Mouse (Mus musculus): ENCODE measurements around the gene Cpm. TPM values are rescaled to one million over a fixed set of nuclear protein-coding genes. Genes with fewer than 3 reads are reported as not detected.
"Not testable (repeated sequence)": the region's sequence is repeated elsewhere in the genome, so short reads cannot be mapped to it uniquely, and the experiment has no call there.

Gene Cpm
- polyA plus RNA-seq (2017; shearing (Covaris generic)), result 10 to 100 TPM; 14.5 to 29.9 (median 27.1) TPM

DNA sequence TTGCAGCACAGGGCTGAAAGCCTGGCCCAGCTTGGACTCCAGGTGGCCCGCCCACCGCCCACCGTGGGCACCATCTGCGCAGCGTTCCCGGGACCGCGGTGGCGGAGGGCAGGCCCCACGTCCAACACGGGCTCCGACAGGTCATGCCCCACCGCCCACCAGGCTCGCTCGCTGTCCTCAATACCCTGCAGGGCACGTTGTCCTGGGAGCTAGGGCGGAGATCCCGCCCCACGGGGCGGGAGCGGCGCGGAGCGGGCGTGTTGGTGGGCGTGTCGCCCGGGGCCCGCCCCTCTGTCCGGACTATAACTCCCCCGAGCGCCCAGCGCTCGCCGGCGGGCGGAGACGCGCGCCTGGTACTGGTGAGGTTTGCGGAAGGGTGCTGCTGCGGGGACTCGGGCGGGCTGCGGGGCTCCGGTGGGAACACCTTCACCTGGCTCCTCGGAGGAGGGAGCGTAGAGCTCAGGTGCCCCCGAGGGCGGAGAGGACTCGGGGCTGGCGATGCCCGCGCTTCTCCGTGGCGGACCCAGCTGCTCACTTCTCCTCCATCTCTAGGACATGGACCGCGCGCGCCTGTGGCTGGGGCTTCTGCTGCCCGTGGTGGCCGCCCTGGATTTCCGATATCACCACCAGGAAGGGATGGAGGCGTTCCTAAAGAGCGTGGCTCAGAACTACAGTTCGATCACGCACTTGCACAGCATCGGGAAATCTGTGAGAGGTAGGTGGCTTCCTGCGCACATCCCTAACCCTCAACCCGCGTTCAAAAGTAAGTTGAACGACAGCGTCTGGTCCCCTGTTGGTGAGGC lies at the start of gene Cpm:
Cpm (plus strand) TSS at position 332 of the 803 bp plus-strand sequence.
- ATAC-seq, result peak; percentile 61

DNA sequence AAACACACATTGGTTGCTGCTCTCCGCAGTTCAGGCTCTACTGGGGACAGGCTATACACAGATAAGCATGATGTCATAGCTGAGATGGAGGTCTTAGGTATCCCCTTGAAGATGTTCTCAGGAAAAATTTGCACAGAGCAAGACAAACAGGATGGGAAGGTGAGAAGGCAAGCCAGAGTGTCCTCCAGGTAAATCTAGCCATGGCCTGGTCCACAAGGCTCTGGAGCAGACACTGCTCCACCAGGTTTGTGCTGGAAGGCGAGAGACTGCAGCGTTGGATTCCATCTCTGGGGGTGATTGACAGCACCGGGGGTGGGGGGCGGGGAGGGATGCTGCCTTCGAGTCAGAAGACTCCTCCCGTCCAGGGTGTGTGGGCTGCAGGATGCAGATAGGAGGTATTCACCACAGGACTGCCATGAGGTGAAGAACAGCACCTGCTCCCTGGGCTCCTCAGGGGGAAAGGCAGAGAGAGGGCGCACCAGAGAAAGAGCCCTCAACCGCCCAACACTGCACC lies 49.5 kb upstream of the Cpm start:
- ATAC-seq, result no peak

DNA sequence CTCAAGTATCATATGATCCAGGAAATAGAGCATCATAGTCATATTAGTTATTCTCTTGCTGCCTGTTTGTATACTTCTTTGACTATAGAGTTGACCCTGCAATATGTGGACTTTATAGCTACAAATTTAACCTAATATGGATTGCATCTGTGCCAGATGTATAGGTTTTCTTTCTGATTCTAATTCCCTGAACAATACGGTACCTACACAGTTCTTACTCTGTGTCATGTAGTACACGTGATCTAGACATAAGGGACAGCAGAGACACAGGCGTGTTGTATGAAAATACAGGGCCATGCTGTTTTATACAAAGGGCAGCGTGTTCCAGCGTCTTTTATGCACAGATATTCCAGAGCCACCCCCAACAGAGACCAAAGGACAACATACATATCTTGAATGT lies 48.9 kb upstream of the Cpm start:
- no peak for ATAC-seq

DNA sequence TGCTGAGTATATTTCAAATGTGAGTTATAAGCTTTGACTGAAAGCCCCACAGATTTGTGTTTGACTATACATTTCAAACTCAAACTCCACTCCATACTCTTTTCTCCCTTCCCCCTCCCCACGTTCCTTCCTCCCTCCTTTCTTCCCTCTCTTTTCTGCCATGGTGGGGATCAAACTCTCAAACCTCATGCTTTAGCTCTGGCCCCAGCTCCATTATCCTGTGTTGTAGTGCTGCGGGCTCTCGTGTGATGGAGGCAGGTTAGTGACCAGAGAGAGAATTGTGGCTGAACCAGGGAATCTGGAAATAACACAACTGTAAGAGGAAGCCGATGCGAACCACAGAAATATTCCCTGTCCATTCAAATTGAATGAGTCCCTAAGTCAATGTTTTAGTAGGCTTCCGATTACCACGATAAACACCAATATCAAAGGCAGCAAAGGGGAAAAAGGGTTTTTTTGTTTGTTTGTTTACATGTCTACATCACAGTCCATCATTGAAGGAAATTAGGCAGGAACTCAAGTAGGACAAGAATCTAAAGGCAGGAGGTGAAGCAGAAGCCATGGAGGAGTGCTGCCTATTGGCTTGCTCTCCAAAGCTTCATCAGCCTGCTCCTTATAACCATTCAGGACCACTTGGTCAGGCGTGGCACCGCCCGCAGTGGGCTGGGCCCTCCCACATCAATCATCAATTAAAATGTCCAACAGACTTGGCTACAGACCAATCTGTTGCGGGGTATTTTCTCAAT lies 48.1 kb upstream of the Cpm start:
- ATAC-seq, result no peak

DNA sequence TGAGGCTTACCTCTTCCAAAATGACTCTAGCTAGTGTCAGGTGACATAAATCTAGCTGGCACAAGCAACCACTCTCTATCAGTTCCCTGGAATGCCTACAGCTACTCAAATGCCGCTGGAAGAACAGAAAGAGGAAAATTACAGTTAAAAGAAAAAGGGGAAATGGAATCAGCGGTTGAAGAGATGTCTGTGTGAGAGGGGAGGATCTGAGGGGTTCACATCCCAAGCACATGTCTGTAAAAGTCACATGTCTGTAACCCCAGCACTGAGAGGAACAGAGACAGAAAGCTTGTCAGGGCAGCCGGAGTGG lies 47.6 kb upstream of the Cpm start:
- no peak for ATAC-seq

DNA sequence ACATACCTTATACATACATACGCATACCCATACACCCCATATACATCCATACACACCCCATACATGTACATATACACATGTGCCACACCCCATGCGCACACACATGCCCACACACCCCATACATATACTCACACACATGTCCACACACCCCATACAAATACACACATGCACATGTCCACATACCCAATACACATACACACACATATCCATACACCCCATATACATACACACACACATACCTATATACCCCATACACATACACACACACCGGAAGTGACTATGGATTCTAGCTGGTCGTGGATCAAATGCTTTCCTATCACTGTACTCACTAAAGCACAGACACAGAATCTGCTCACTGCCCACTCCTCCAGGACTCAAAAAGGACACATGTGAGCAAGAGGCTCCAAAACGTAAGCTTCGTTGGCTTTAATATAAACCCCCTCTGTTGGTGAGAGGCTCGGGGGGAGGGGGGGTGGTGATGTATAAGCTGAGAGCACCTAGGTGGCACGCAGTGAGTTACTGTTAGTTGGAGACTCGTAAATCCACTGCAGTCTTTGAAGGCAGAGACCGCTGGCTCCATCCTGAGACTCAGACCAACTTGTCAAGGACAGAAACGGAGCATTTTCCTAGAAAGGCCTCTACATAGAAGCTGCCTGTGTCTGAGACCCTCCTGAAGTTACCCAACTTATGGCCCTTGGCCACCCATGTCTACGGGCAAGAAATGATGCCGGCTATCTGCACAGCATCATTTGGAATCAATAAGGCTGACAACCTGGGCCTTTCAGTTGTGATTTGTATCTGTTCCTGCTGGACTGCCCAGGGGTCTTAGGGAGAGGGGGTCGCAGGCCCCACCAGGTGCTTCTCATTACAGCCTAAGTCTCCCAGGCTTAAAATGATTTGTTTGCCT lies 45.9 kb upstream of the Cpm start:
- ATAC-seq, result no peak

DNA sequence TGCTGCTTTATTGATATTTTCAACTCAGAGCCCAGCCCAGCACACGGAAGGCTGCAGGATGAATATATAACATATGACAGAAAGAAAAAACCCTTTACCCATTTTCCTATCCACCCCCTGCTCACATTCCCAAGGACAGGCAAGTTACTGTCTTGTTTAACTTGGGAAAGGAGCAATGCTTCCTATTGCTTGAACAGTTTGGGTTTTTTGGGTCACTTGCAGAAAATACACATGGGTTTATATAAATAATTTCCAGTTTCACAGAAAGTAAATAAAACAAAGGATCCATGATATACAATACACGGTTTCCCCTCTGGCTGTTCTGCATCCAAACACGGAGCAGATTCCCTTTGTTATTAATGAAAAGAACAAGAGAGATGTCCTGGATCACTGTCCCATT lies 45.2 kb upstream of the Cpm start:
- ATAC-seq, result no peak

DNA sequence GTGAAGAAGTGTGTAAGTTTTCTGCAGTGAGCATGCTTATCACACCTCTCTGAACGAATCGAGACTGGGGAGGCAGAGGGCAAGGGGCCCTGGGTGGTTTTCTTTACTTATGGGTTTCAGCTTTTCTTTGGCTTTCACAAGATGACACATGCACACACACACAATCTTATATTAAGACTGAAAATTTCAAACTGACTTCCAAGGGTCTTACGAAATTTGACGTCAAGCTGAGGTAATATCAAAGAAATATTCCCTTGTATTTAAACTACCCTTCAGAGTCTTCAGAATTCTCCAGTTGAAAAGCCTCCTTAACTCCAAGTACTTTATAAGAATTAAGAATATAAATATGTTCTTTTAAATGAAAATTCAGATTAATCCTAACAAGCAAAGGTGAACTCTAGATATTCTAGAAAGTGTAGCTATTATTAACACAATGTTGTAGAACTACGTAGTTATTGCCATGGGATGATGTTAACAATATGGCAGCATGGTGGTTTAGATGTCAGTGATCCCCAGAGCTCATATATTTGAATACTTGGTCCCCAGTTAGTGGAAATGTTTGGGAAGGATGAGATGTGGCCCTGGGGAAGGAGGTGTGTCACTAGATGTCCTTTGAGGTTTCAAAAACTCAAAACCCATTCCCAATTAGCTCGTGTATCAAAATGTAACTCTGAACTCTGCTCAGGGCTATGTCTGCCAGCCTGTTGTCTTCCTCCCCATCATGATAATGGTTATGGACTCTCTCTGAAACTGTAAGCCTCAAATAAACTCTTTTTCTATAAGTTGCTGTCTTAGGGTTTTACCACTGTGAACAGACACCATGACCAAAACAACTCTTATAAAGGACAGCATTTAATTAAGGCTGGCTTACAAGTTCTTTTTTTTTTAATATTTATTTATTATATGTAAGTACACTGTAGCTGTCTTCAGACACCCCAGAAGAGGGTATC lies 44.5 kb upstream of the Cpm start:
- ATAC-seq, result no peak

DNA sequence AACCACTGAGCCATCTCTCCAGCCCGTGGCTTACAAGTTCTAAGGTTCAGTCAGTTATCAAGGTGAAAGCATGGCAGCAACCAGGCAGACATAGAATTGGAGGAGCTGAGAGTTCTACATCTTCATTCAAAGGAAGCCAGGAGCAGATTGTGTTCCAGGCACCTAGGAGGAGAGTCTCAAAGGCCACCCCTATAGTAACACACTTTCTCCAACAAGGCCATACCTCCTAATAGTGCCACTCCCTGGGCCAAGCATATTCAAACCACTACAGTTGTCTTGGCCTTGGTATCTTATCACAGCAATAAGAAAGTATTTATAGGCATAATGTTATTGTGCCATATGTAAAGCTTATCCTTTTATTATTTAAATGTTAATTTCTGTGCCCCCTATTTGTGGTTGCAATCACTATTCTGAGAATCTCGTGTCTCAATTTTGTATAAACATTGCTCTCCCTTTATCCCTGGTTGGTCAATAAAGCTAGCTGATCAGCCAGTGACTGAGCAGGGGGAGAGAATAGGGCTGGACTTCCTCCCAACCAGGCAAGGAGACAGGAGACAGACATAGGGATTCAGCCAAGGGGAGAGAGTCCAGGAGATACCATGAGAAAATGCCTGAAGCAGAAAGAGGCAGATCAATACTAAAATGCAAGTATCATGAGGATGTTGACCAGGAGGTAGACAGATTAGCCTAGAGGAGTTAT lies 43.5 kb upstream of the Cpm start:
- ATAC-seq, result no peak

DNA sequence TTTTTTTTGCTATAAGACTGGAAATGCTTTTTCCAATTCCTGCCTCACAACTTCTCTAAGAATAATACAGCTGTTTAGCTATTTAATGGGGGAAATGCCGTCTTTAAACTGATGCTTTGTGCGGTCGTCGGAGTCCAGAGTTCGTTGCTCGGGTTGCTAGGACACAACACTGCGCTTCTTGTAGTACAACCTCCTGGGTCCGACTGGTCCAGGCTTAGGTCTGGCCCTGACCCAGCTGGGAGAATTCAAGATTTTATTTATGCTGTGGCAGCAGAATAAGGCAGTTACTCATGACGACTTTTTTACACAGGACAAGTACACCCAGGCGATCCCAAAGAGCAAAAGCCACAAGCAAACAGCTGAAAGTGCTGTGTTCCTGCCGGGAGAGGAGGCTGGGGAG lies 42.4 kb upstream of the Cpm start:
- ATAC-seq, result no peak

DNA sequence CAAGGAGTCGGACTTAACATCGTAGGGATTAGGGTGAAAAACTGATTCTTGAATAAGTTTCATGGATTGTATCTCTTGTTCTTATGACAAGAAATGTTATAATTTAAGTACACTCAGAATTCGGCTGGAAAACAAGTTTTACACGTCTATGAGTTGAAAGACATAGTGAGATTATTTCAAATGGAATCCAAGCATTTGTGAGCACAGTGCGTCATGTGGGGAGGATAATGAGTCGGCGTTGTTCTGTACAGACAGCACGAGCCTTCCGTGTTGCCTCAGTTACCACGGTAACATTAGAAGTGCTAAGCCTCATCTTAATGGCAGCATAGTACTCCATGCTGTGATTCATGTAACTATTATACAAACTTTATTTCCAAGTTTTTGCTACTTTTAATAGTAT lies 42.0 kb upstream of the Cpm start:
- ATAC-seq, result no peak

DNA sequence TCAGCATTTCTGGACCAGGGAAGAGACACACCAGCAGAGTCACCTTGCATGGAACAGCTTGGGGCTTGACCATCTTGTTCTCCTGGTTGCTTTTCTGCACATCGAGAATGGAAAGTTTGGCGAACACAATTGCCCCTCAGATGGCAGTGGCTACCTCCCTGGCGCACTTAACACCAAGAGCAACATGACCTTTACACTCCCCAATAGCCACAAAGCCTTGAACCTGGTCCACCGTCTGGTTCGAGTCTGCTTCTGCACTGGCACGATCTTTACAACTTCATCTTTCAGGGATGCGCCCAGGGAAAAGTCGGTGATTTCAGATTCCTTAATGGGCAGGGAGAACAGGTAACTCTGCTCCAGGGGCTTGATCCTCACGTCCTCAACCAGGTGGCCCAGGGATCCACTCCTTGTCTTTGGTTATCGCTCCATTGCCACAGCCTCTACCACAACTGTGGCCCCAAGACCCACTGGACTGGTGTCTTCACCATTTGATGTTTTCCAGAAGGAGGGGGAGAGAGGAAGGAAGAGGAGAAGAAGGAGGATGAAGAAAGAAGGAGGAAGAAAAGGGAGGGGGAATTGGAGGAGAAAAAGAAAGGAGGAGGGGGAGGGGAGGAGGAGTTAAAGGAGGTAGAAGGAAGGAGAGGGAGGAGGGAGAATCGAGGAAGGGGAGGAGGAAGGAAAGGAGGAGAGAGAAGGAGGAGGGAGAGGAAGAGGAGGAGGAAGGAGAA lies 40.7 kb upstream of the Cpm start:
- not testable (repeated sequence) for ATAC-seq

DNA sequence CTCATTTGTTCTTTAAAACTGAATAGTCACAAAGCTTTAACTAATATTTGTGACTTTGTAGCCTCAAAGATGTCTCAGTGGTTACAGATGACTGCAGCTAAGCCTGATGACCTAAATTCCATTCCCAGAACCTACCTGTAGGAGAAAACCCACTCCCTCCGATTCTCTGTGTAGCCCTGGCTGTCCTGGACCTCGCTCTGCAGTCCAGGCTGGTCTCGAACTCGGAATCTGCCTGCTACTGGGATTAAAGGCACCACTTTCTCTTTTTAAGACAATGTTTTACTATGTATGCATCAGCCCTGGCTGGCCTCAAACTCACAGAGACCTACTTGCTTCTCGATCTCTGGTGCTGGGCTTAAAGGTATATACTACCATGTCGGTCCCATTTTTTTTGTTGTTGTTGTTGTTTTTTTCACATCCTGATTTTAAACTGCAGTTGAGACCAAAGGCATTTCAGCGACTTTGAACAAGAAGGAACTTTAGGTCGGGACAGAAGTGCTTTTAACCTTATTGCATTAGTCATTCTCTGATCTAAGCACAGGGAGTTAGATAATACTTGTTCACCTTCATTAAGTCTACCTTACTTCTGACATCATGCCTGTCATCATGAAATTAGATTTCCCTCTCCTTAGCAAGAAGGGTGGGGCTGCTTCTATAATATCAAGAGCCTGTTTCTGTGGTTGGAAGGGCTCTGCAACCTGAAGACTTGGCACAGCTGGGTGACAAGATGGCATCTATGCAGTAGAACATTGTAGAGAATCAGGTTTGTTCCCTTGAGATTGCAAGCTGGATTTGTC lies 40.0 kb upstream of the Cpm start:
- ATAC-seq, result no peak

DNA sequence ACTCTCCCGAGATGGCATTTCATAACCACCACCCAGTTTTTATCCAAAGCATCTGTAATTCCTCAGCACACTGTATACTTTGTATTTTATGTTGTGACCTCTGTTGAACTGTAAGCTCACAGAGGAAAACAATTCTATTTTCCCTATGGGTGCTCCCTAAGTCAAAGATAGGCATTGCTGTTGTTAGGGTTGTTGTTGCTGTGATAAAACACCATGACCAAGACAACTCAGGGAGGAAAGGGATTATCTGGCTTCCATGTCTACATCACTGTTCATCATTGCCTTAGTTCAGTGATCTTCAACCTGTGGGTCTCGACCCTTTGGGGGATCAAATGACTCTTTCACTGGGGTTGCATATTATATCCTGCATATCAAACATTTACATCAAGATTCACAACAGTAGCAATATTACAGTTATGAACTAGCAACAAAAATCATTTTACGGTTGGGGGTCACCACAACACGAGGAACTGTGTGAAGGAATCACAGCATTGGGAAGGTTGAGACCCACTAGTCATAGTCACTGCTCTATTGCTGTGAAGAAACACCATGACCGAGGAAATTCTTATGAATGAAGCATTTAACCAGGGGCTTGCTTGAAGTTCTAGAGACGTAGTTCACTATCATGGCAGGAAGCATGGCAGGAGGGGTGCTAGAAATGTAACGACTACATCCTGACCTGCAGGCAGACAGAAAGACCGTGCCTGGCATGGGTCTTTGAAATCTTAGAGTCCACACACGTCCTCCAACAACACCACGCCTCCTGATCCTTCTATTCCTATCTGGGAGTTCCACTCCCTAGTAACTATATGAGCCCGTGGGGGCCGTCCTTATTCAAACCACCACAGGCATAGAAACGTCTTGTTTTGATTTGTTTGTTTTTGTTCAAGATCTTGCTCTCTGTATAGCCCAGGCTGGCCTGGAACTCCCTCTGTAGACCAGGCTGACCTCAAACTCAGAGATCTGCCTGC lies 38.7 kb upstream of the Cpm start:
- ATAC-seq, result no peak

DNA sequence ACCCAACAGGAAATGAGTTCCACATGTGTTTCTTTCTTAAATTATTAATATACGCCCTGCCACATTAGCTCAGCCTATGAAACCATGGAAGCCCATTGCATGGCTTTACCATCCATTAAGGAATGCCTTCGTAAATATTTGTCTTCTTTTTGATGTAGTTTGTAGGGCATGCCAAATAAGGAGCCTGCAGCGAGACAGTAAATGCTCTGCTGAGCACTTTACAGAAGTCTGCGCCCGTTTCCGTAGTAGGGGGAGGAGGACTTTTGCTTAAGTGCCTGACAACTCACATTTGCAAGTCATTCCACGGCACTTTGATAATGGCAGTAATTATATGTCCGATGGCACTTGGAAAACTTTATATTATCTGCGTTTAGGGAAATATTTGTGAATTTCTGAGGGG lies 37.5 kb upstream of the Cpm start:
- no peak for ATAC-seq

DNA sequence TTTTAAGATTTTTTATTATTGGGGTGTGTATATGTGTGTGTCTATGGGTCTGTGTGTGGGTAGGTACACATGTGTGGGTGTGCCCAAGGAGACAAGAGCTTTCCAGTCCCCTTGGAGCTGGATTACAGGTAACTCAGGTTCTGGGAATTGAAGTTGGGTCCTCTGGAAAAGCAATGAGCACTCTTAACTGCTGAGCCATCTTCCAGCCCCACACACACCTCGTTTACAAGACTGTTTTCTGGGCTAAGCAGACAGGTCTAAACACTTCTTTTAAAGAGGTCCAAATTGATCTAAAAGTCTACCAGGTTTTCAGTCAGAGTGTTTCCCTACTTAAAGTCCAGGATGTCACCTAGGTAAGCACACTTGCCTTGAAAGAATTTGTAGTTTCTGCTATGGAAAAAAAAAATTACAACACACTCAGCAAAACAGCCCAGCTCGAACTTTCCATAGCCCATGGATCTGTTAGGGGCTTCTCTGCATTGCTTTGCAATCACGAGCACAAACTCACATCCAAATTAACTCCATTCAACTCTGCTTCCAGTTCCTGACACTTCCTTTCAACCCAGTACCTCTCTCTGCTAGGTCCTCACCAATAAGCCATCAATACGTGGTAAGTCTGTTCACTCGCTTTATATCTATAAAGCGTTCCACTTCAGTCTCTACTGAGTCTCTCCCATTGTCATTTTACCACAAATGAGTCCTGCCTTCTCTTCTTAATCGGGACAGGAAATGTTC lies 36.8 kb upstream of the Cpm start:
- no peak for ATAC-seq

DNA sequence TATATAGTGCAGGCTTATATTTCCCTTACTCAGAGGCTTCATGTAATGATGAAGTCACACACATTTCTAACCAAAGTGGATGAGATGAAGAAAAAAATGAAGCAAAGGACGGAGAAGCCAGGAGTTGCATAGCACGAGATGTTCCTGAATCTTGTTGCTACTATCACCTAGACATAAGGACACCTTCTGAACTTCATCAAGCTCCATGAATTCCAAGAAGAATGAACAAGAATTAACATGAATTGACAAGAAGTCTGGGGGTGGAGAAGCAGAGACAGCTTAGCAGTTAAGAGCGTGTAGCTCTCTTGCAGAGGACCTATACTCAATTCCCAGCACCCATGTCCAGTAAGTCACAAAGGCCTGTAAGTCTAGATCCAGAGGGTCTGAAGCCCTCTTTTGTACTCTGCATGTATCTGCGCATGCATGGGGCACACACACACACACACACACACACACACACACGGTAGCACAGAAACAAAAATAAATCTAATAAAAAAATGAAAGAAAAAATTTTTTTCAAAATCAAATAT lies 36.2 kb upstream of the Cpm start:
- ATAC-seq, result no peak
